Mouse (Mus musculus) testis, adult 2 months (tissue): ENCODE measurements around the gene Tmtc1.

Experiments used
- CTCF ChIP-seq: fragments of 200-500 bp; IDR thresholded peaks from 2 replicates; pipeline ENCODE4 v1.5.1; 2012; ENCODE audit warnings: low read depth, mild to moderate bottlenecking, inconsistent platforms, low read length, moderate library complexity; ENCODE audit not compliant: control insufficient read depth, insufficient read depth, insufficient replicate concordance
- POLR2A ChIP-seq: fragments of 200-500 bp; IDR thresholded peaks from 2 replicates; pipeline ENCODE4 v1.6.1; 2012; ENCODE audit warnings: low read depth, mild to moderate bottlenecking, inconsistent platforms, low read length, moderate library complexity; ENCODE audit not compliant: control insufficient read depth

- TF ChIP-seq POLR2A (no peak), CTCF (no peak)
Measured at GRCm38 (mm10) chr6:148358580-148359246, 85.5 kb downstream of the Tmtc1 start.
